Mouse (Mus musculus) heart, postnatal 36 days (tissue): ENCODE results near the gene Ager. TPM values are rescaled to one million over a fixed set of nuclear protein-coding genes. Genes with fewer than 3 reads are reported as not detected.
A peak's percentile ranks its signal among the peaks of the same experiment; 100 is the strongest.

Experiments used
- DNase-seq, 2 experiments: peaks; one replicate each; pipeline ENCODE4 v3.0.0; 2021 to 2022
- intact Hi-C: fragments of 180-260 bp; cut with DNase I; formaldehyde crosslinking; loops from one replicate; pipeline ENCODE4 v1.15.1; 2025
- total RNA-seq, 2 experiments: library from RNA; stranded (reverse); gene quantifications; 2 replicates each; pipeline ENCODE4 v1.2.3; 2021

Ager gene
- total RNA-seq, 2 experiments from 2014 or later: 0.24 to 0.47 TPM

GRCm38 (mm10) chr17:34628644-34628967 lies 30.9 kb downstream of the Ager start:
- no peak for DNase-seq
- intact Hi-C loops: loop anchor here (2.0 kb wide), 1 partner anchor 14 kb away; no protein-coding TSS in a partner anchor

- intact Hi-C loops: loop anchor here (2.0 kb wide), 1 partner anchor 14 kb away; no protein-coding TSS in a partner anchor
- DNase-seq: peak in 1 of 2 experiments; percentile 29
These were observed 31.6 kb downstream of the Ager start, which contains the start of gene Prrt1 for GRCm38 (mm10) chr17:34629221-34629751. TSS of gene Prrt1 (plus strand) at chr17:34629533.

GRCm38 (mm10) chr17:34629796-34630603 lies 32.3 kb downstream of the Ager start:
- no peak for DNase-seq
- intact Hi-C loops: loop anchor here (2.0 kb wide), 1 partner anchor 13 kb away; no protein-coding TSS in a partner anchor

- no peak for DNase-seq
- intact Hi-C loops: no loop called here
These were observed 33.2 kb downstream of the Ager start for GRCm38 (mm10) chr17:34630761-34631301.

GRCm38 (mm10) chr17:34631647-34632046 lies 34.0 kb downstream of the Ager start:
- DNase-seq: no peak
- intact Hi-C loops: no loop called here

- intact Hi-C loops: no loop called here
- DNase-seq: peak; percentile 80 to 84
These were observed 34.6 kb downstream of the Ager start for GRCm38 (mm10) chr17:34632261-34632691.

GRCm38 (mm10) chr17:34635671-34636070 lies 38.0 kb downstream of the Ager start:
- DNase-seq: no peak
- intact Hi-C loops: no loop called here

GRCm38 (mm10) chr17:34637459-34637858 lies 39.8 kb downstream of the Ager start:
- DNase-seq: peak in 1 of 2 experiments; percentile 1
- intact Hi-C loops: no loop called here

GRCm38 (mm10) chr17:34639461-34640255 lies 42.0 kb downstream of the Ager start:
- intact Hi-C loops: no loop called here

GRCm38 (mm10) chr17:34640778-34641601 lies 43.3 kb downstream of the Ager start:
- intact Hi-C loops: no loop called here
- peak; percentile 54 to 69 for DNase-seq

More at GRCm38 (mm10) chr17:34639461-34640255, 42.0 kb downstream of the Ager start:
- peak in 1 of 2 experiments; percentile 3 for DNase-seq

- DNase-seq: no peak
- intact Hi-C loops: loop anchor here (2.0 kb wide), 1 partner anchor 13 kb away; the partner anchor contains the start of genes Ppt2 and Prrt1
These were observed 44.3 kb downstream of the Ager start for GRCm38 (mm10) chr17:34641945-34642344.

GRCm38 (mm10) chr17:34643379-34643778 lies 45.7 kb downstream of the Ager start:
- no peak for DNase-seq
- intact Hi-C loops: loop anchor here (2.0 kb wide), 1 partner anchor 15 kb away; the partner anchor contains the start of genes Ppt2 and Prrt1

GRCm38 (mm10) chr17:34643944-34644343 lies 46.3 kb downstream of the Ager start:
- intact Hi-C loops: loop anchor here (2.0 kb wide), 1 partner anchor 15 kb away; the partner anchor contains the start of genes Ppt2 and Prrt1
- peak in 1 of 2 experiments; percentile 7 for DNase-seq

GRCm38 (mm10) chr17:34644608-34645007 lies 46.9 kb downstream of the Ager start, which contains the start of gene Fkbpl:
TSS of gene Fkbpl (plus strand) at chr17:34644764.
- intact Hi-C loops: no loop called here
- peak; percentile 95 to 96 for DNase-seq

GRCm38 (mm10) chr17:34645256-34645829 lies 47.7 kb downstream of the Ager start:
- peak in 1 of 2 experiments; percentile 8 for DNase-seq
- intact Hi-C loops: no loop called here

GRCm38 (mm10) chr17:34645831-34646511 lies 48.3 kb downstream of the Ager start:
- no peak for DNase-seq
- intact Hi-C loops: no loop called here

GRCm38 (mm10) chr17:34646906-34647787 lies 49.5 kb downstream of the Ager start, which contains the start of gene Atf6b:
TSS of gene Atf6b (plus strand) at chr17:34647146.
- peak; percentile 87 to 89 for DNase-seq
- intact Hi-C loops: no loop called here
